In the genomic region with DNA sequence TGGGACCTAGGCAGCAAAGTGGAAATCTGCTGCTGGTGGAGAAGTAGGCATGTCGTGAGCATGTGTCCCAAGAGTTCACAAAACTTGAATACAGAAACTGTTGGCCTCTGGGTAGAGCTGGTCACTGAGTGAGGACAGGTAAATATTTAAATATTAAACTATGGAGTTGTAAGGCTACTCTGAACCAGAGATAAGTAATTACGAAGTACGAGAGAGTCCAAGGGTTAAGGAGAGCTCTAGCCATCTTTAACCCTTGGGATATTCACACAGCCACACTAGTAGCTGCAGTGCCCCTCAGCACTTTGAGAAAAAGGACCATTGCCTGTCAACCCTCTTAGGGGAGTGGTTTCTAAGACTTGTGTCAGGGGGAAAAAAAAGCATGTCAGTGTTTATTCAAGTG, we compare ENCODE assay signal across 10 mouse cellular contexts.
"Had no signal": no experiment of that assay in that cellular context is flagged by ENCODE, and none has a peak within 500 bp of the region (broad histone marks: within the 10 kb centered on the region; RNA-seq: fewer than 3 reads in every experiment).

No protein-coding gene starts in this region.

- H3K9ac ChIP-seq: hindbrain, embryonic 14.5 days; limb, embryonic 13.5 days; liver, embryonic 13.5 days; midbrain, embryonic 13.5 days had no signal

- H3K27ac ChIP-seq: hindbrain, embryonic 14.5 days; limb, embryonic 13.5 days; liver, embryonic 13.5 days; midbrain, embryonic 13.5 days had no signal

- H3K4me1 ChIP-seq: limb, embryonic 13.5 days; liver, embryonic 13.5 days; midbrain, embryonic 13.5 days had no signal

- H3K4me3 ChIP-seq: limb, embryonic 13.5 days; liver, embryonic 13.5 days; midbrain, embryonic 13.5 days had no signal

- ATAC-seq: midbrain, embryonic 13.5 days had no signal

- H3K4me2 ChIP-seq: hindbrain, embryonic 14.5 days; limb, embryonic 13.5 days; liver, embryonic 13.5 days; midbrain, embryonic 13.5 days had no signal

- DNase-seq: left cerebral cortex, postnatal 4 days; liver, embryonic 13.5 days; lung, adult 18-20 months; lung, postnatal 36 days; right cerebral cortex, adult 18-20 months; spleen, adult 18-20 months; thymus, postnatal 4 days had no signal

- H3K9me3 ChIP-seq: limb, embryonic 13.5 days; liver, embryonic 13.5 days; midbrain, embryonic 13.5 days had no signal

- H3K27me3 ChIP-seq: limb, embryonic 13.5 days; liver, embryonic 13.5 days; midbrain, embryonic 13.5 days had no signal
